Mouse (Mus musculus): ENCODE data around the gene Nudt4.

GRCm38 (mm10) chr10:95577567-95577950, 13.6 kb upstream of the Nudt4 start:
- TF ChIP-seq CTCF (IDR thresholded peaks at IDR 0.05; ENCODE audit: low read depth, low read length) (no peak), GATA1 (IDR thresholded peaks at IDR 0.05; ENCODE audit: borderline replicate concordance, low read length) (no peak)
